Mouse (Mus musculus) hindbrain, postnatal 0 days (tissue): ENCODE measurements at regions not wholly inside any gene's neighbourhood (a gene's known extent, or its start where the extent isn't known, plus 50 kb on each side); places are given as distances from the start of the nearest gene placed in this dataset.
A peak's percentile ranks its signal among the peaks of the same experiment; 100 is the strongest.

Source experiments
- ATAC-seq: fragments of 200-750 bp; cut with Nextera tagmentation; 2 replicates; pipeline ENCODE4 v1.8.0; 2017; ENCODE audit warnings: mild to moderate bottlenecking, moderate TSS enrichment, moderate library complexity
- DNase-seq: peaks from one replicate; pipeline ENCODE4 v3.0.0-alpha.2; 2015; ENCODE audit warnings: low spot score
- H3K27ac ChIP-seq: fragments of 300-500 bp; sonication (generic); 2 replicates; pipeline ENCODE4 v1.5.1; 2014; ENCODE audit warnings: mild to moderate bottlenecking
- H3K27me3 ChIP-seq: fragments of 300-500 bp; sonication (generic); 2 replicates; pipeline ENCODE4 v1.6.1; 2014; ENCODE audit warnings: low read length, mixed read lengths; ENCODE audit not compliant: insufficient read depth
- H3K36me3 ChIP-seq: fragments of 300-500 bp; sonication (generic); 2 replicates; pipeline ENCODE4 v1.6.1; 2014; ENCODE audit warnings: low read length, mixed read lengths; ENCODE audit not compliant: insufficient read depth
- H3K4me1 ChIP-seq: fragments of 300-500 bp; sonication (generic); 2 replicates; pipeline ENCODE4 v1.6.1; 2014; ENCODE audit warnings: antibody characterized with exemption, low read length, mixed read lengths; ENCODE audit not compliant: insufficient read depth
- H3K4me2 ChIP-seq: fragments of 300-500 bp; sonication (generic); 2 replicates; pipeline ENCODE4 v1.6.1; 2014; ENCODE audit warnings: low read depth, mild to moderate bottlenecking, low read length, moderate library complexity, mixed read lengths
- H3K4me3 ChIP-seq: fragments of 300-500 bp; sonication (generic); 2 replicates; pipeline ENCODE4 v1.5.1; 2014; ENCODE audit warnings: low read length
- H3K9ac ChIP-seq: fragments of 300-500 bp; sonication (generic); replicated peaks from 2 replicates; pipeline ENCODE4 v1.6.1; 2014; ENCODE audit warnings: mild to moderate bottlenecking, low read length, moderate library complexity, mixed read lengths
- H3K9me3 ChIP-seq: fragments of 300-500 bp; sonication (generic); 2 replicates; pipeline ENCODE4 v1.6.1; 2016; ENCODE audit warnings: low read length, mixed read lengths
- CTCF ChIP-seq: IDR thresholded peaks from 2 replicates; pipeline ENCODE4 v1.5.1; 2016; ENCODE audit warnings: antibody characterized with exemption, control low read depth, low read depth
- WGBS: fragments of 180-500 bp; shearing (Covaris S2); extraction: QIAGEN DNeasy Blood & Tissue Kit; methylation state at CpG from one replicate; pipeline ENCODE4 v1.1.7; 2014; 5-methylcytosine and 5-hydroxymethylcytosine counted together

DNA sequence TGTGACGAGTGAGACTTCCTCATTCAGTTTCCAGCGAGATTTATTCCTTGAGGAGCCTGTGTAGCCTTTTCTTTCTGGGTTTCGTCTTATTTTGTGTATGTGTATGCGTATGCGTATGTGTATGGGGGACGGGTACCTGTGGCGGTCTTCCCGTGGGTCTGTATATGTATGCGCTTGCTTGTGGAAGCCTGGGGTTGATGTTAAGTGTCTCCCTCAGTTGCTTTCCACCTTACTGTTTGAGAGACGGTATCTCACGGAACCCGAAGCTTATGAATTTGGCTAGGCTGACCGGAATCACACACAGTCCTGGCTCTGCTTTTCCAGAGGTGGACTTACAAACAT lies 87.1 kb downstream of the Ankrd50 start:
- Histone ChIP-seq H3K4me2 (peak overlapping the region; percentile 63; the same call in 1 of the 2 replicates), H3K9ac (no peak overlapping the region), H3K27me3 (no peaks in the 10 kb centered on the region), H3K9me3 (0 out of 2 replicates have a peak, but pooled peaks cover 2% of the 10 kb centered on the region), H3K4me3 (no peak overlapping the region), H3K36me3 (no peaks in the 10 kb centered on the region), H3K4me1 (peaks cover 6% of the 10 kb centered on the region), H3K27ac (no peak overlapping the region)
- ATAC-seq (no peak), DNase-seq (no peak)
- WGBS = 73% methylated on average over 13 of the region's 13 CpGs
- no peak for TF ChIP-seq CTCF

DNA sequence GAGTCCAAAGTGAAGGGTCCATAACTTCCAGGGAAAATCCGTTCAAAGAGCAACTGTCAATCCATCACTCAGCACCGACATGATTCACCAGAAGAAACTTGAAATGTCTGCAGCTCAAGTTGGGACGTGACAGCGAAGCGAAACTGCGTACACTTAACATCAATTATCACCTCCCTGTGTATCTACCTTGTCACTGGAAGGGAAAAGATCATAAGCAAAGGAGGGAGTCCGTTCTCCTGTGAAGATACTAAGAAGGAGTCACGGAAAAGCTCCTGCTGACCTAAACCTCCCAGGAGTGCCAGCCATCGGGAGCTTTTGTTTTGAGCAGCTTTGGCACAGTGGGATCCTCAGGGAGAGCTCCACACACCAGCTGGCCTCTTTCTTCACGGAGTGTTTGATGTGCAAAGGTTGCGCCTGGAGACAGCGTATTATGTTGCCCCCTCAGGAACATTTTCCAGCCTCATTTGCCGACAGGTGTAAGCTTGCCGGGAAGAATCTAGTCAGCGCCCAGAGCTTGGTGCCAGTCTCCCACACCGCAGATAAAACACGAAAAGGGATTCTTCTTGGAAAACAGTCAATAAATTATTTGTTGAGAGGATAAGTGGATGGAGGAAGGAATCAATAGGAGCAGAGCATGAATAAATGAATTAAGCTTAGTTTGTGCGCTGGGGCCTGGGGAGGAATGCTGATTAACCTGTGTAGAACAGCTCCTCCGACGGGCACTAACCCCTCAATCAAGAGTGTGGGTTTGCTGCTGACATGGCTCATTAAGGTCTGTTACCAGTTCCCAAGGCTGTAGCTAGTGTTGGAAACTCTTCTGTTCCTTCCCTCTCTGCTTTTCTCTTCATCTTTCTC lies 87.7 kb downstream of the Ankrd50 start:
- Histone ChIP-seq H3K4me3 (peak overlapping the region; percentile 26), H3K36me3 (no peaks in the 10 kb centered on the region), H3K27ac (no peak overlapping the region), H3K4me1 (peaks cover 6% of the 10 kb centered on the region), H3K4me2 (peak overlapping the region; percentile 63), H3K27me3 (no peaks in the 10 kb centered on the region), H3K9ac (peak overlapping the region; percentile 22; the same call in 1 of the 2 replicates), H3K9me3 (0 out of 2 replicates have a peak, but pooled peaks cover under 1% of the 10 kb centered on the region)
- no peak for TF ChIP-seq CTCF
- peak; percentile 73 for ATAC-seq
- peak; percentile 53 for DNase-seq
- WGBS = 5% methylated on average over 20 of the region's 20 CpGs

- Histone ChIP-seq H3K27me3 (no peaks in the 10 kb centered on the region), H3K4me3 (no peak overlapping the region), H3K9ac (no peak overlapping the region), H3K4me1 (peaks cover 6% of the 10 kb centered on the region), H3K4me2 (no peak overlapping the region), H3K36me3 (no peaks in the 10 kb centered on the region), H3K27ac (no peak overlapping the region), H3K9me3 (no peaks in the 10 kb centered on the region)
- ATAC-seq (no peak), DNase-seq (no peak)
- WGBS = 75% methylated on average over 4 of the region's 4 CpGs
- no peak for TF ChIP-seq CTCF
Measured at GRCm38 (mm10) chr3:38394308-38394707, 90.3 kb downstream of the Ankrd50 start.

- no peak for DNase-seq
- Histone ChIP-seq H3K36me3 (no peaks in the 10 kb centered on the region), H3K4me3 (no peak overlapping the region), H3K9ac (no peak overlapping the region), H3K9me3 (no peaks in the 10 kb centered on the region), H3K27ac (no peak overlapping the region), H3K27me3 (no peaks in the 10 kb centered on the region), H3K4me1 (no peaks in the 10 kb centered on the region), H3K4me2 (no peak overlapping the region)
- no peak for TF ChIP-seq CTCF
- WGBS = 41% methylated on average over 2 of the region's 2 CpGs
- ATAC-seq = no peak
Measured at GRCm38 (mm10) chr3:38389647-38390046, 95.0 kb downstream of the Ankrd50 start.

- no peaks in the 10 kb centered on the region for H3K4me1 ChIP-seq
- no peak overlapping the region for H3K4me2 ChIP-seq
- no peaks in the 10 kb centered on the region for H3K9me3 ChIP-seq
- H3K36me3 ChIP-seq = no peaks in the 10 kb centered on the region
- TF ChIP-seq CTCF = no peak
- H3K9ac ChIP-seq = no peak overlapping the region
- peak; percentile 40 for DNase-seq
- H3K27me3 ChIP-seq = no peaks in the 10 kb centered on the region
- no peak overlapping the region for H3K27ac ChIP-seq
- no peak for ATAC-seq
- no peak overlapping the region for H3K4me3 ChIP-seq
- 14% methylated on average over 3 of the region's 3 CpGs for WGBS
Measured at GRCm38 (mm10) chr3:38388961-38389360, 95.7 kb downstream of the Ankrd50 start.

GRCm38 (mm10) chr3:38382743-38383142 lies 101.9 kb downstream of the Ankrd50 start:
- DNase-seq (no peak), ATAC-seq (no peak)
- no peak overlapping the region for H3K4me2 ChIP-seq
- H3K9me3 ChIP-seq = no peaks in the 10 kb centered on the region
- no peak overlapping the region for H3K4me3 ChIP-seq
- H3K36me3 ChIP-seq = no peaks in the 10 kb centered on the region
- 58% methylated on average over 3 of the region's 3 CpGs for WGBS
- H3K27me3 ChIP-seq = no peaks in the 10 kb centered on the region
- H3K4me1 ChIP-seq = no peaks in the 10 kb centered on the region
- no peak overlapping the region for H3K9ac ChIP-seq
- no peak for TF ChIP-seq CTCF
- no peak overlapping the region for H3K27ac ChIP-seq

GRCm38 (mm10) chr3:38381623-38382022 lies 103.0 kb downstream of the Ankrd50 start:
- no peaks in the 10 kb centered on the region for H3K36me3 ChIP-seq
- DNase-seq = no peak
- no peak for TF ChIP-seq CTCF
- H3K4me3 ChIP-seq = no peak overlapping the region
- no peaks in the 10 kb centered on the region for H3K27me3 ChIP-seq
- ATAC-seq = no peak
- no peak overlapping the region for H3K4me2 ChIP-seq
- no peak overlapping the region for H3K27ac ChIP-seq
- H3K9me3 ChIP-seq = no peaks in the 10 kb centered on the region
- no peak overlapping the region for H3K9ac ChIP-seq
- WGBS = 60% methylated on average over 5 of the region's 5 CpGs
- no peaks in the 10 kb centered on the region for H3K4me1 ChIP-seq
